Mouse (Mus musculus): Measurements from ENCODE around the gene Atox1. TPM values are rescaled to one million over a fixed set of nuclear protein-coding genes. Genes with fewer than 3 reads are reported as not detected.

The Atox1 gene
- polyA plus RNA-seq, 1 experiment: 698 TPM

GRCm38 (mm10) chr11:55407133-55407532, 53.9 kb downstream of the Atox1 start:
- Histone ChIP-seq H3K4me1 (ENCODE audit: control insufficient read depth, insufficient read depth, low read length) (peaks cover 10% of the 10 kb centered on the region), H3K27ac (ENCODE audit: insufficient read depth, low read depth, low read length) (peak overlapping the region; percentile 77), H3K27me3 (replicated peaks; ENCODE audit: control insufficient read depth, insufficient read depth, low read length) (no peaks in the 10 kb centered on the region), H3K4me3 (ENCODE audit: insufficient read depth, low read depth, low read length) (no peak overlapping the region), H3K36me3 (ENCODE audit: control insufficient read depth, insufficient read depth, low read length) (peaks cover 2% of the 10 kb centered on the region; the same call in 1 of the 2 replicates)
- DNase-seq: no peak
- TF ChIP-seq CTCF (conservative IDR thresholded peaks at IDR 0.05; ENCODE audit: insufficient read depth, insufficient read length, low read depth, low read length) (no peak), POLR2A (IDR thresholded peaks at IDR 0.05; ENCODE audit: low read depth, low read length) (no peak)
- 64% methylated on average over 4 of the region's 4 CpGs for WGBS

GRCm38 (mm10) chr11:55405601-55406469, 55.2 kb downstream of the Atox1 start:
- Histone ChIP-seq H3K27me3 (replicated peaks; ENCODE audit: control insufficient read depth, insufficient read depth, low read length) (no peaks in the 10 kb centered on the region), H3K4me3 (ENCODE audit: insufficient read depth, low read depth, low read length) (no peak overlapping the region), H3K27ac (ENCODE audit: insufficient read depth, low read depth, low read length) (peak overlapping the region; percentile 81), H3K36me3 (ENCODE audit: control insufficient read depth, insufficient read depth, low read length) (peaks cover 2% of the 10 kb centered on the region; the same call in 1 of the 2 replicates), H3K4me1 (ENCODE audit: control insufficient read depth, insufficient read depth, low read length) (peaks cover 10% of the 10 kb centered on the region)
- DNase-seq: peak; percentile 88
- WGBS: 20% methylated on average over 8 of the region's 8 CpGs
- TF ChIP-seq CTCF (conservative IDR thresholded peaks at IDR 0.05; ENCODE audit: insufficient read depth, insufficient read length, low read depth, low read length): no peak
- TF ChIP-seq POLR2A (IDR thresholded peaks at IDR 0.05; ENCODE audit: low read depth, low read length): no peak

- Histone ChIP-seq H3K27ac (ENCODE audit: insufficient read depth, low read depth, low read length) (peak overlapping the region; percentile 81), H3K4me3 (ENCODE audit: insufficient read depth, low read depth, low read length) (no peak overlapping the region), H3K27me3 (replicated peaks; ENCODE audit: control insufficient read depth, insufficient read depth, low read length) (no peaks in the 10 kb centered on the region), H3K4me1 (ENCODE audit: control insufficient read depth, insufficient read depth, low read length) (peaks cover 10% of the 10 kb centered on the region), H3K36me3 (ENCODE audit: control insufficient read depth, insufficient read depth, low read length) (peaks cover 2% of the 10 kb centered on the region; the same call in 1 of the 2 replicates)
- DNase-seq: peak; percentile 50
- no peak for TF ChIP-seq POLR2A (IDR thresholded peaks at IDR 0.05; ENCODE audit: low read depth, low read length)
- TF ChIP-seq CTCF (conservative IDR thresholded peaks at IDR 0.05; ENCODE audit: insufficient read depth, insufficient read length, low read depth, low read length): no peak
- WGBS: 80% methylated on average over 9 of the region's 9 CpGs
These were observed 56.2 kb downstream of the Atox1 start for GRCm38 (mm10) chr11:55404659-55405457.

- Histone ChIP-seq H3K4me1 (ENCODE audit: control insufficient read depth, insufficient read depth, low read length) (0 out of 2 replicates have a peak, but pooled peaks cover 3% of the 10 kb centered on the region), H3K4me3 (ENCODE audit: insufficient read depth, low read depth, low read length) (no peak overlapping the region), H3K27me3 (replicated peaks; ENCODE audit: control insufficient read depth, insufficient read depth, low read length) (no peaks in the 10 kb centered on the region), H3K36me3 (ENCODE audit: control insufficient read depth, insufficient read depth, low read length) (no peaks in the 10 kb centered on the region; the same call in 1 of the 2 replicates), H3K27ac (ENCODE audit: insufficient read depth, low read depth, low read length) (no peak overlapping the region)
- no peak for DNase-seq
- TF ChIP-seq POLR2A (IDR thresholded peaks at IDR 0.05; ENCODE audit: low read depth, low read length) (no peak), CTCF (conservative IDR thresholded peaks at IDR 0.05; ENCODE audit: insufficient read depth, insufficient read length, low read depth, low read length) (no peak)
- 86% methylated on average over 2 of the region's 2 CpGs for WGBS
These were observed 60.2 kb downstream of the Atox1 start for GRCm38 (mm10) chr11:55400863-55401262.

GRCm38 (mm10) chr11:55398371-55398770, 62.7 kb downstream of the Atox1 start:
- DNase-seq: no peak
- TF ChIP-seq POLR2A (IDR thresholded peaks at IDR 0.05; ENCODE audit: low read depth, low read length): no peak
- no peak for TF ChIP-seq CTCF (conservative IDR thresholded peaks at IDR 0.05; ENCODE audit: insufficient read depth, insufficient read length, low read depth, low read length)
- no peak overlapping the region for H3K4me3 ChIP-seq (ENCODE audit: insufficient read depth, low read depth, low read length)
- peak overlapping the region; percentile 40; the same call in 1 of the 2 replicates for H3K27ac ChIP-seq (ENCODE audit: insufficient read depth, low read depth, low read length)
- H3K4me1 ChIP-seq (ENCODE audit: control insufficient read depth, insufficient read depth, low read length): no peaks in the 10 kb centered on the region
- 86% methylated on average over 8 of the region's 8 CpGs for WGBS
- H3K36me3 ChIP-seq (ENCODE audit: control insufficient read depth, insufficient read depth, low read length): no peaks in the 10 kb centered on the region; the same call in 1 of the 2 replicates
- H3K27me3 ChIP-seq (replicated peaks; ENCODE audit: control insufficient read depth, insufficient read depth, low read length): no peaks in the 10 kb centered on the region

- H3K4me1 ChIP-seq (ENCODE audit: control insufficient read depth, insufficient read depth, low read length): no peaks in the 10 kb centered on the region
- no peaks in the 10 kb centered on the region; the same call in 1 of the 2 replicates for H3K36me3 ChIP-seq (ENCODE audit: control insufficient read depth, insufficient read depth, low read length)
- no peaks in the 10 kb centered on the region for H3K27me3 ChIP-seq (replicated peaks; ENCODE audit: control insufficient read depth, insufficient read depth, low read length)
- WGBS: 64% methylated on average over 9 of the region's 9 CpGs
- TF ChIP-seq CTCF (conservative IDR thresholded peaks at IDR 0.05; ENCODE audit: insufficient read depth, insufficient read length, low read depth, low read length) (no peak), POLR2A (IDR thresholded peaks at IDR 0.05; ENCODE audit: low read depth, low read length) (no peak)
- H3K27ac ChIP-seq (ENCODE audit: insufficient read depth, low read depth, low read length): peak overlapping the region; percentile 40
- peak; percentile 72 for DNase-seq
- no peak overlapping the region for H3K4me3 ChIP-seq (ENCODE audit: insufficient read depth, low read depth, low read length)
These were observed 63.6 kb downstream of the Atox1 start for GRCm38 (mm10) chr11:55397441-55397840.
